Mouse (Mus musculus): ENCODE results near the gene Mrpl28.

- TF ChIP-seq EP300 (IDR thresholded peaks at IDR 0.05; ENCODE audit: low read depth): no peak
- no peak for TF ChIP-seq CTCF (IDR thresholded peaks at IDR 0.05; ENCODE audit: low read depth)
Measured at GRCm38 (mm10) chr17:26111024-26111423, 12.3 kb upstream of the Mrpl28 start.
